Comparison of ENCODE assay signal across 16 mouse cellular contexts in genomic region chr7:109799168-109799567, GRCm38 (mm10). TPM values are rescaled to one million over a fixed set of nuclear protein-coding genes. Genes with fewer than 3 reads are reported as not detected.
DNase-seq lines count a peak whose midpoint lies in the region; ATAC-seq and TF ChIP-seq lines count a peak whose summit lies in the region.
"Had no signal": no experiment of that assay in that cellular context is flagged by ENCODE, and none has a peak within 500 bp of the region (broad histone marks: within the 10 kb centered on the region; RNA-seq: fewer than 3 reads in every experiment).

No protein-coding gene starts in this region.

- no peaks in the 10 kb centered on the region for H3K36me3 ChIP-seq in limb, embryonic 14.5 days (ENCODE audit: control insufficient read depth, insufficient read depth, low read length)
- H3K36me3 ChIP-seq in limb, embryonic 10.5 days = no peaks in the 10 kb centered on the region
- H3K36me3 ChIP-seq: heart, embryonic 10.5 days; midbrain, embryonic 15.5 days had no signal

- intact Hi-C loops in gastrocnemius, adult 2 months (cut with DNase I) = no loop called here

- no peak overlapping the region for H3K9ac ChIP-seq in limb, embryonic 14.5 days (ENCODE audit: low read depth, low read length, severe bottlenecking)
- H3K9ac ChIP-seq: midbrain, embryonic 15.5 days had no signal

- TF ChIP-seq POLR2A in limb, embryonic 14.5 days (IDR thresholded peaks at IDR 0.05; ENCODE audit: borderline replicate concordance, extremely low read depth, insufficient read depth, insufficient read length) = no peak

- no peaks in the 10 kb centered on the region for H3K4me1 ChIP-seq in limb, embryonic 14.5 days (ENCODE audit: control insufficient read depth, insufficient read depth, low read length)
- H3K4me1 ChIP-seq in limb, embryonic 10.5 days = no peaks in the 10 kb centered on the region
- H3K4me1 ChIP-seq: midbrain, embryonic 15.5 days had no signal

- H3K27me3 ChIP-seq in limb, embryonic 14.5 days (ENCODE audit: control insufficient read depth, insufficient read depth, low read length) = no peaks in the 10 kb centered on the region
- no peaks in the 10 kb centered on the region for H3K27me3 ChIP-seq in limb, embryonic 10.5 days (ENCODE audit: low read depth, poor library complexity, severe bottlenecking)

- no peak for ATAC-seq in limb, embryonic 14.5 days (ENCODE audit: low FRiP score, low read depth)
- ATAC-seq: midbrain, embryonic 15.5 days had no signal

- no peak overlapping the region for H3K4me3 ChIP-seq in limb, embryonic 14.5 days (replicated peaks; ENCODE audit: low read length)
- H3K4me3 ChIP-seq in limb, embryonic 10.5 days = no peak overlapping the region
- H3K4me3 ChIP-seq in gastrocnemius, adult 2 months = no peak overlapping the region
- H3K4me3 ChIP-seq: erythroblast, embryonic 14.5 days; heart, embryonic 10.5 days; midbrain, embryonic 15.5 days had no signal

- DNase-seq in cerebellum, postnatal 10 days = peak; percentile 25 to 31
- DNase-seq in cerebellum, postnatal 14 days = no peak
- DNase-seq in limb, embryonic 14.5 days (ENCODE audit: low spot score) = peak; percentile 58
- DNase-seq in limb, embryonic 10.5 days (ENCODE audit: low spot score) = no peak
- DNase-seq in adrenal gland, postnatal 10 days = peak; percentile 27
- DNase-seq in lung, postnatal 10 days = peak; percentile 41
- DNase-seq in gastrocnemius, adult 2 months = no peak
- no peak for DNase-seq in left cerebral cortex, adult 11 months (ENCODE audit: low spot score)
- DNase-seq: B cell, adult 2 months; cerebellum, adult 11-12 months; gastrocnemius, postnatal 10 days; thymus, postnatal 36 days had no signal

- H3K27ac ChIP-seq in limb, embryonic 14.5 days (replicated peaks; ENCODE audit: low read depth, low read length) = no peak overlapping the region
- H3K27ac ChIP-seq in limb, embryonic 10.5 days = no peak overlapping the region
- H3K27ac ChIP-seq in gastrocnemius, adult 2 months = no peak overlapping the region
- H3K27ac ChIP-seq: heart, embryonic 10.5 days; midbrain, embryonic 15.5 days had no signal

- WGBS in limb, embryonic 14.5 days = 80% methylated on average over 11 of the region's 11 CpGs
- WGBS in limb, embryonic 10.5 days = 93% methylated on average over 11 of the region's 11 CpGs

- no peak for TF ChIP-seq CTCF in gastrocnemius, adult 2 months (IDR thresholded peaks at IDR 0.05)

- H3K9me3 ChIP-seq in limb, embryonic 14.5 days (ENCODE audit: control insufficient read depth, low read length) = no peaks in the 10 kb centered on the region
- no peaks in the 10 kb centered on the region for H3K9me3 ChIP-seq in limb, embryonic 10.5 days (replicated peaks)
- H3K9me3 ChIP-seq: heart, embryonic 10.5 days; midbrain, embryonic 15.5 days had no signal

- H3K4me2 ChIP-seq in limb, embryonic 14.5 days (replicated peaks; ENCODE audit: low read depth, low read length, severe bottlenecking) = no peak overlapping the region
- H3K4me2 ChIP-seq: midbrain, embryonic 15.5 days had no signal

RNA-seq across cellular contexts. Expression of gene Nrip3, which starts 17.3 kb away (rescaled TPM):
- polyA plus RNA-seq in limb, embryonic 14.5 days (2012; rRNA removed) = 0.46 and 0.62 TPM in 2 replicates
- 1.3 and 1.5 TPM in 2 replicates for polyA plus RNA-seq in limb, embryonic 14.5 days (2014; fragmentation: Nextera tagmentation; extraction: Ambion mirVana)
- polyA plus RNA-seq in limb, embryonic 10.5 days (2016; fragmentation: Nextera tagmentation; extraction: Ambion mirVana) = 0.08 and 0.11 TPM in 2 replicates
- total RNA-seq in adrenal gland, postnatal 10 days (2021) = 1 to 10 TPM; 1.2 to 1.4 TPM
- total RNA-seq in gastrocnemius, adult 2 months (2021) = not detected
- total RNA-seq: liver, adult 2 months had no signal
- polyA plus RNA-seq: liver, adult 2 months had no signal

RNA-seq across cellular contexts. Expression of gene Tmem9b, which starts 46.5 kb away (rescaled TPM):
- 36.6 and 38.2 TPM in 2 replicates for polyA plus RNA-seq in limb, embryonic 14.5 days (2012; rRNA removed)
- polyA plus RNA-seq in limb, embryonic 14.5 days (2014; fragmentation: Nextera tagmentation; extraction: Ambion mirVana) = 64.2 and 69.2 TPM in 2 replicates
- polyA plus RNA-seq in limb, embryonic 10.5 days (2016; fragmentation: Nextera tagmentation; extraction: Ambion mirVana) = 17.3 and 18.0 TPM in 2 replicates
- 10 to 100 TPM; 36.3 to 36.7 TPM for total RNA-seq in adrenal gland, postnatal 10 days (2021)
- 10 to 100 TPM; 28.1 to 30.4 TPM for total RNA-seq in gastrocnemius, adult 2 months (2021)

Comparison
In these comparisons a context has a peak if more than half of its experiments do, and no peak if none do; other contexts are left out.
1. DNase-seq: peak in cerebellum, postnatal 10 days (2 of 2), limb, embryonic 14.5 days (single experiment), adrenal gland, postnatal 10 days (single experiment) and lung, postnatal 10 days (single experiment); none in cerebellum, postnatal 14 days (0 of 2), limb, embryonic 10.5 days (single experiment), gastrocnemius, adult 2 months (single experiment) and left cerebral cortex, adult 11 months (single experiment).